Mouse (Mus musculus) kidney, postnatal 36 days (tissue): Measurements from ENCODE around the gene Gm10203.
A peak's percentile ranks its signal among the peaks of the same experiment; 100 is the strongest.
"Not testable (repeated sequence)": the region's sequence is repeated elsewhere in the genome, so short reads cannot be mapped to it uniquely, and the experiment has no call there.

Source experiments
- DNase-seq, 2 experiments: peaks; one replicate each; pipeline ENCODE4 v3.0.0; 2021 to 2022; ENCODE audit warnings: mixed read lengths in 2 of 2

Gene Gm10203

GRCm38 (mm10) chr6:149129870-149130269, at the start of gene Gm10203:
Gm10203 (plus strand) TSS chr6:149130170.
- DNase-seq, result not testable (repeated sequence)

GRCm38 (mm10) chr6:149092406-149092805, 37.6 kb upstream of the Gm10203 start:
- no peak for DNase-seq

GRCm38 (mm10) chr6:149093465-149093864, 36.5 kb upstream of the Gm10203 start:
- DNase-seq, result peak; percentile 28 to 60

- DNase-seq, result no peak
These were observed 35.4 kb upstream of the Gm10203 start for GRCm38 (mm10) chr6:149094555-149094954.

GRCm38 (mm10) chr6:149095389-149095788, 34.6 kb upstream of the Gm10203 start:
- peak in 1 of 2 experiments; percentile 42 for DNase-seq

GRCm38 (mm10) chr6:149096233-149096632, 33.7 kb upstream of the Gm10203 start:
- DNase-seq, result peak in 1 of 2 experiments; percentile 43

- no peak for DNase-seq
These were observed 32.7 kb upstream of the Gm10203 start for GRCm38 (mm10) chr6:149097276-149097675.

GRCm38 (mm10) chr6:149098993-149099392, 31.0 kb upstream of the Gm10203 start:
- no peak for DNase-seq

GRCm38 (mm10) chr6:149100174-149101075, 29.5 kb upstream of the Gm10203 start:
- DNase-seq, result peak; percentile 88 to 90

GRCm38 (mm10) chr6:149101076-149101942, 28.7 kb upstream of the Gm10203 start, which contains the start of gene Dennd5b:
Dennd5b (minus strand) TSS chr6:149101680.
- peak; percentile 85 to 94 for DNase-seq

GRCm38 (mm10) chr6:149101943-149102243, 28.1 kb upstream of the Gm10203 start:
- no peak for DNase-seq

GRCm38 (mm10) chr6:149103451-149103850, 26.5 kb upstream of the Gm10203 start:
- no peak for DNase-seq

GRCm38 (mm10) chr6:149107615-149108014, 22.4 kb upstream of the Gm10203 start:
- no peak for DNase-seq

- DNase-seq, result no peak
These were observed 21.1 kb upstream of the Gm10203 start for GRCm38 (mm10) chr6:149108909-149109308.

GRCm38 (mm10) chr6:149116992-149117391, 13.0 kb upstream of the Gm10203 start:
- peak; percentile 31 to 55 for DNase-seq

- peak; percentile 67 to 75 for DNase-seq
These were observed 11.0 kb upstream of the Gm10203 start for GRCm38 (mm10) chr6:149118935-149119334.

GRCm38 (mm10) chr6:149119853-149120252, 10.1 kb upstream of the Gm10203 start:
- peak; percentile 75 to 81 for DNase-seq

- DNase-seq, result no peak
These were observed 6.9 kb upstream of the Gm10203 start for GRCm38 (mm10) chr6:149123042-149123441.

GRCm38 (mm10) chr6:149126675-149127074, 3.3 kb upstream of the Gm10203 start:
- peak; percentile 55 to 80 for DNase-seq

GRCm38 (mm10) chr6:149131111-149131510, 1.1 kb downstream of the Gm10203 start:
- no peak for DNase-seq

- DNase-seq, result peak; percentile 68 to 69
These were observed 2.5 kb downstream of the Gm10203 start for GRCm38 (mm10) chr6:149132311-149133077.

GRCm38 (mm10) chr6:149134391-149135150, 4.6 kb downstream of the Gm10203 start:
- no peak for DNase-seq
